Mouse (Mus musculus) fat pad, adult 2 months (tissue): ENCODE data around the gene Mtus2.

Experiments used
- DNase-seq: peaks from one replicate; pipeline ENCODE4 v3.0.0-alpha.2; 2011; ENCODE audit warnings: low read depth, low spot score; ENCODE audit errors: extremely low read depth

Gene Mtus2

GRCm38 (mm10) chr5:147957592-147958271 is 612 bp downstream of the Mtus2 start:
- no peak for DNase-seq

GRCm38 (mm10) chr5:147958552-147958951 is 1.4 kb downstream of the Mtus2 start:
- DNase-seq, result no peak

- DNase-seq, result no peak
Measured at GRCm38 (mm10) chr5:147959088-147959487, 2.0 kb downstream of the Mtus2 start.

- DNase-seq, result no peak
Measured at GRCm38 (mm10) chr5:147960793-147961192, 3.7 kb downstream of the Mtus2 start.

GRCm38 (mm10) chr5:147963820-147964580 is 6.9 kb downstream of the Mtus2 start:
- DNase-seq, result no peak

- DNase-seq, result no peak
Measured at GRCm38 (mm10) chr5:147964776-147965175, 7.7 kb downstream of the Mtus2 start.

- no peak for DNase-seq
Measured at GRCm38 (mm10) chr5:147966646-147967045, 9.5 kb downstream of the Mtus2 start.

GRCm38 (mm10) chr5:147969566-147969965 is 12.4 kb downstream of the Mtus2 start:
- no peak for DNase-seq

GRCm38 (mm10) chr5:147976001-147976400 is 18.9 kb downstream of the Mtus2 start:
- DNase-seq, result no peak

GRCm38 (mm10) chr5:147980606-147981005 is 23.5 kb downstream of the Mtus2 start:
- no peak for DNase-seq

- no peak for DNase-seq
Measured at GRCm38 (mm10) chr5:147990289-147990688, 33.2 kb downstream of the Mtus2 start.

- DNase-seq, result no peak
Measured at GRCm38 (mm10) chr5:147990775-147991174, 33.7 kb downstream of the Mtus2 start.

GRCm38 (mm10) chr5:147992581-147993378 is 35.7 kb downstream of the Mtus2 start:
- DNase-seq, result peak; percentile 7

- DNase-seq, result no peak
Measured at GRCm38 (mm10) chr5:148005263-148005662, 48.1 kb downstream of the Mtus2 start.

- DNase-seq, result no peak
Measured at GRCm38 (mm10) chr5:148012156-148012555, 55.0 kb downstream of the Mtus2 start.

- DNase-seq, result no peak
Measured at GRCm38 (mm10) chr5:148014133-148014854, 57.2 kb downstream of the Mtus2 start.

GRCm38 (mm10) chr5:148015383-148015782 is 58.3 kb downstream of the Mtus2 start:
- DNase-seq, result no peak

- DNase-seq, result no peak
Measured at GRCm38 (mm10) chr5:148017371-148017770, 60.3 kb downstream of the Mtus2 start.

- no peak for DNase-seq
Measured at GRCm38 (mm10) chr5:148022784-148023183, 65.7 kb downstream of the Mtus2 start.

GRCm38 (mm10) chr5:148026401-148027349 is 69.6 kb downstream of the Mtus2 start:
- no peak for DNase-seq
